Mouse (Mus musculus): ENCODE measurements around the gene Rnase12.
A peak's percentile ranks its signal among the peaks of the same experiment; 100 is the strongest.

The Rnase12 gene

GRCm38 (mm10) chr14:51057401-51057831 is at the start of gene Rnase12:
Gene Rnase12, minus strand, starts transcription at chr14:51057661.
- DNase-seq (ENCODE audit: low spot score in 2 of 2), result no peak

GRCm38 (mm10) chr14:51106449-51106967 is 49.0 kb upstream of the Rnase12 start:
- DNase-seq (ENCODE audit: low spot score in 2 of 2), result no peak

- DNase-seq (ENCODE audit: low spot score in 2 of 2), result no peak
Observed at GRCm38 (mm10) chr14:51104366-51104765, 46.9 kb upstream of the Rnase12 start.

GRCm38 (mm10) chr14:51103217-51103616 is 45.8 kb upstream of the Rnase12 start:
- peak; percentile 59 to 79 for DNase-seq (ENCODE audit: low spot score in 2 of 2)

GRCm38 (mm10) chr14:51101284-51101683 is 43.8 kb upstream of the Rnase12 start:
- no peak for DNase-seq (ENCODE audit: low spot score in 2 of 2)

GRCm38 (mm10) chr14:51098921-51099320 is 41.5 kb upstream of the Rnase12 start:
- no peak for DNase-seq (ENCODE audit: low spot score in 2 of 2)

- DNase-seq (ENCODE audit: low spot score in 2 of 2), result peak; percentile 82 to 83
Observed at GRCm38 (mm10) chr14:51098300-51098699, 40.8 kb upstream of the Rnase12 start.

GRCm38 (mm10) chr14:51095736-51096524 is 38.5 kb upstream of the Rnase12 start:
- DNase-seq (ENCODE audit: low spot score in 2 of 2), result no peak

GRCm38 (mm10) chr14:51094921-51095320 is 37.5 kb upstream of the Rnase12 start:
- peak; percentile 42 to 46 for DNase-seq (ENCODE audit: low spot score in 2 of 2)

GRCm38 (mm10) chr14:51094096-51094875 is 36.8 kb upstream of the Rnase12 start:
- DNase-seq (ENCODE audit: low spot score in 2 of 2), result peak; percentile 58 to 69

GRCm38 (mm10) chr14:51093496-51093895 is 36.0 kb upstream of the Rnase12 start:
- no peak for DNase-seq (ENCODE audit: low spot score in 2 of 2)

- no peak for DNase-seq (ENCODE audit: low spot score in 2 of 2)
Observed at GRCm38 (mm10) chr14:51092073-51092620, 34.7 kb upstream of the Rnase12 start.

GRCm38 (mm10) chr14:51090921-51091900 is 33.8 kb upstream of the Rnase12 start, which contains the start of the genes Rnase4 and Ang:
Gene Rnase4, plus strand, starts transcription at chr14:51091077.
Gene Ang, plus strand, starts transcription at chr14:51091150.
- DNase-seq (ENCODE audit: low spot score in 2 of 2), result peak; percentile 53 to 54

- DNase-seq (ENCODE audit: low spot score in 2 of 2), result peak; percentile 86 to 87
Observed at GRCm38 (mm10) chr14:51090077-51090781, 32.8 kb upstream of the Rnase12 start.

GRCm38 (mm10) chr14:51089674-51090076 is 32.2 kb upstream of the Rnase12 start:
- DNase-seq (ENCODE audit: low spot score in 2 of 2), result no peak

- peak; percentile 96 for DNase-seq (ENCODE audit: low spot score in 2 of 2)
Observed at GRCm38 (mm10) chr14:51088970-51089673, 31.7 kb upstream of the Rnase12 start.

GRCm38 (mm10) chr14:51088166-51088969 is 30.9 kb upstream of the Rnase12 start:
- peak; percentile 88 to 91 for DNase-seq (ENCODE audit: low spot score in 2 of 2)

GRCm38 (mm10) chr14:51087762-51088161 is 30.3 kb upstream of the Rnase12 start:
- no peak for DNase-seq (ENCODE audit: low spot score in 2 of 2)

GRCm38 (mm10) chr14:51085911-51086310 is 28.4 kb upstream of the Rnase12 start:
- no peak for DNase-seq (ENCODE audit: low spot score in 2 of 2)

Measured in right cerebral cortex, postnatal 10 days (tissue).